In genomic region chr17:23748631-23749391, GRCm38 (mm10) we compare ENCODE assay signal across 9 mouse cellular contexts. TPM values are rescaled to one million over a fixed set of nuclear protein-coding genes. Genes with fewer than 3 reads are reported as not detected.
A peak's percentile ranks its signal among the peaks of the same experiment; 100 is the strongest.
DNase-seq lines count a peak whose midpoint lies in the region; ATAC-seq and TF ChIP-seq lines count a peak whose summit lies in the region.
"Had no signal": no experiment of that assay in that cellular context is flagged by ENCODE, and none has a peak within 500 bp of the region (broad histone marks: within the 10 kb centered on the region; RNA-seq: fewer than 3 reads in every experiment).

No protein-coding gene starts in this region.

- in situ Hi-C loops in CH12.LX (cut with MboI; ENCODE audit: low pct_ligation_motif_present, low pct_unique_long_range_greater_than_20kb, low sequenced_read_pairs), result no loop called here

- no peaks in the 10 kb centered on the region for H3K9me3 ChIP-seq in CH12.LX (replicated peaks; ENCODE audit: low read length)
- H3K9me3 ChIP-seq in intestine, embryonic 14.5 days (ENCODE audit: control insufficient read depth, low read length), result no peaks in the 10 kb centered on the region
- no peaks in the 10 kb centered on the region for H3K9me3 ChIP-seq in limb, embryonic 13.5 days
- H3K9me3 ChIP-seq: midbrain, embryonic 12.5 days had no signal

- H3K4me1 ChIP-seq in CH12.LX (ENCODE audit: control insufficient read depth in 1 of 2, insufficient read depth in 2 of 2), result peaks cover 32 to 55% of the 10 kb centered on the region in 2 experiments
- peaks cover 22% of the 10 kb centered on the region for H3K4me1 ChIP-seq in intestine, embryonic 14.5 days (replicated peaks; ENCODE audit: control insufficient read depth, insufficient read depth, low read length)
- peaks cover 26% of the 10 kb centered on the region for H3K4me1 ChIP-seq in limb, embryonic 13.5 days

- no peak for ATAC-seq in intestine, embryonic 14.5 days (replicated peaks; ENCODE audit: low FRiP score, low TSS enrichment, low read depth)
- ATAC-seq in limb, embryonic 13.5 days (ENCODE audit: low FRiP score, low read depth), result no peak
- peak; percentile 11; the same call in 1 of the 2 replicates for ATAC-seq in monocyte, adult 5-6 weeks (replicated peaks; ENCODE audit: insufficient number of reproducible peaks, low FRiP score, low TSS enrichment, poor library complexity, severe bottlenecking)

- 29% methylated on average over 10 of the region's 10 CpGs for WGBS in intestine, embryonic 14.5 days
- 32% methylated on average over 10 of the region's 10 CpGs for WGBS in limb, embryonic 13.5 days

- intact Hi-C loops in gastrocnemius, adult 2 months (cut with DNase I), result loop anchor here (2.0 to 5.0 kb wide), 3 partner anchors 22 to 213 kb away; partner anchors contain the start of genes Flywch1 and Prss32

- peaks cover 22% of the 10 kb centered on the region for H3K27me3 ChIP-seq in CH12.LX (replicated peaks)
- H3K27me3 ChIP-seq in intestine, embryonic 14.5 days (replicated peaks; ENCODE audit: control insufficient read depth, insufficient read depth, low read length), result peaks cover 43% of the 10 kb centered on the region
- peaks cover 44% of the 10 kb centered on the region for H3K27me3 ChIP-seq in limb, embryonic 13.5 days

- TF ChIP-seq CTCF in CH12.LX (conservative IDR thresholded peaks at IDR 0.05 in 1 of 2, IDR thresholded peaks at IDR 0.05 in 1 of 2; ENCODE audit: low read depth in 2 of 2, low read length in 2 of 2), result peak; percentile 84 to 93
- peak; percentile 91 for TF ChIP-seq CTCF in gastrocnemius, adult 2 months (IDR thresholded peaks at IDR 0.05)

- DNase-seq in 416B (ENCODE audit: low read depth) (peak; percentile 91), CH12.LX (ENCODE audit: extremely low read depth) (peak; percentile 89)
- peak; percentile 84 for DNase-seq in c-Kit-positive CD71-negative TER-119-negative erythroid progenitor cells, embryonic 14.5 days (ENCODE audit: low read depth)
- DNase-seq in gastrocnemius, adult 2 months, result peak; percentile 73
- peak; percentile 73 for DNase-seq in intestine, embryonic 14.5 days (ENCODE audit: low spot score)
- DNase-seq in thymus, postnatal 25 days, result peak; percentile 62

- H3K27ac ChIP-seq in CH12.LX (ENCODE audit: insufficient read depth, low read depth), result no peak overlapping the region
- peak overlapping the region; percentile 84 for H3K27ac ChIP-seq in gastrocnemius, adult 2 months
- H3K27ac ChIP-seq in intestine, embryonic 14.5 days (ENCODE audit: low read depth), result no peak overlapping the region
- H3K27ac ChIP-seq in limb, embryonic 13.5 days, result no peak overlapping the region
- H3K27ac ChIP-seq: midbrain, embryonic 12.5 days had no signal

- dilution Hi-C loops in CH12.LX (cut with MboI; ENCODE audit: extremely low pct_ligation_motif_present, extremely low pct_unique_long_range_greater_than_20kb, low sequenced_read_pairs), result no loop called here

- peaks cover 21 to 33% of the 10 kb centered on the region in 2 experiments for H3K36me3 ChIP-seq in CH12.LX (replicated peaks in 1 of 2; ENCODE audit: control insufficient read depth in 1 of 2, insufficient read depth in 1 of 2, low read length in 1 of 2)
- peaks cover 21% of the 10 kb centered on the region for H3K36me3 ChIP-seq in intestine, embryonic 14.5 days (ENCODE audit: control insufficient read depth, insufficient read depth, low read length)
- peaks cover 31% of the 10 kb centered on the region for H3K36me3 ChIP-seq in limb, embryonic 13.5 days

- H3K79me2 ChIP-seq in CH12.LX (replicated peaks; ENCODE audit: control insufficient read depth, extremely low read depth, insufficient read depth, poor library complexity, severe bottlenecking), result no peaks in the 10 kb centered on the region

- peak overlapping the region; percentile 72 for H3K4me2 ChIP-seq in CH12.LX (ENCODE audit: insufficient read depth, low read depth, poor library complexity, severe bottlenecking)
- peak overlapping the region; percentile 5; the same call in 1 of the 2 replicates for H3K4me2 ChIP-seq in intestine, embryonic 14.5 days (ENCODE audit: low read length)
- peak overlapping the region; percentile 46 for H3K4me2 ChIP-seq in limb, embryonic 13.5 days (replicated peaks)
- H3K4me2 ChIP-seq: midbrain, embryonic 12.5 days had no signal

- H3K9ac ChIP-seq in CH12.LX (ENCODE audit: insufficient read depth, low read depth), result peak overlapping the region; percentile 55; the same call in 1 of the 2 replicates
- H3K9ac ChIP-seq in intestine, embryonic 14.5 days (ENCODE audit: low read length), result no peak overlapping the region
- H3K9ac ChIP-seq in limb, embryonic 13.5 days, result no peak overlapping the region
- H3K9ac ChIP-seq: midbrain, embryonic 12.5 days had no signal

- H3K4me3 ChIP-seq in CH12.LX (replicated peaks in 1 of 3; ENCODE audit: low read depth in 2 of 3, low read length in 2 of 3, poor library complexity in 1 of 3), result peak overlapping the region; percentile 34 to 48 (median 43)
- H3K4me3 ChIP-seq in gastrocnemius, adult 2 months, result peak overlapping the region; percentile 69
- no peak overlapping the region for H3K4me3 ChIP-seq in intestine, embryonic 14.5 days (ENCODE audit: low read depth, low read length)
- H3K4me3 ChIP-seq in limb, embryonic 13.5 days, result 0 out of 2 replicates have a peak overlapping the region, but pooled peaks have one; percentile 1
- H3K4me3 ChIP-seq: midbrain, embryonic 12.5 days had no signal

- 0 out of 2 replicates have a peak, but pooled peaks have one; percentile 18 for TF ChIP-seq POLR2A in CH12.LX (IDR thresholded peaks at IDR 0.05; ENCODE audit: low read depth, low read length)

- TF ChIP-seq EP300 in CH12.LX (IDR thresholded peaks at IDR 0.05; ENCODE audit: low read length), result peak; percentile 44; the same call in 1 of the 2 replicates

- peak; percentile 74 for TF ChIP-seq RAD21 in CH12.LX (IDR thresholded peaks at IDR 0.05; ENCODE audit: low read depth, low read length)

TF ChIP-seq in CH12.LX, 34 proteins besides CTCF, POLR2A, EP300 and RAD21 (continues in another document):
- no peak for TF ChIP-seq USF2 (conservative IDR thresholded peaks at IDR 0.05; ENCODE audit: low read depth, low read length)
- TF ChIP-seq ZKSCAN1 (IDR thresholded peaks at IDR 0.05; ENCODE audit: borderline replicate concordance, low read depth, low read length), result no peak
- TF ChIP-seq HCFC1 (IDR thresholded peaks at IDR 0.05; ENCODE audit: low read depth, low read length), result no peak
- TF ChIP-seq SMC3 (IDR thresholded peaks at IDR 0.05; ENCODE audit: low read depth, low read length), result peak; percentile 43
- TF ChIP-seq MAX (IDR thresholded peaks at IDR 0.05; ENCODE audit: low read length), result no peak
- no peak for TF ChIP-seq E2F4 (IDR thresholded peaks at IDR 0.05; ENCODE audit: insufficient replicate concordance, low read depth, low read length)
- no peak for TF ChIP-seq MAFK (IDR thresholded peaks at IDR 0.05; ENCODE audit: insufficient replicate concordance, low read length)
- TF ChIP-seq PAX5 (IDR thresholded peaks at IDR 0.05; ENCODE audit: low read length), result no peak
- no peak for TF ChIP-seq MYC (IDR thresholded peaks at IDR 0.05; ENCODE audit: low read depth, low read length)
- no peak for TF ChIP-seq NRF1 (IDR thresholded peaks at IDR 0.05; ENCODE audit: low read depth, low read length)
- TF ChIP-seq IRF4 (IDR thresholded peaks at IDR 0.05; ENCODE audit: low read depth, low read length), result peak; percentile 83
- no peak for TF ChIP-seq ZNF384 (IDR thresholded peaks at IDR 0.05; ENCODE audit: low read depth, low read length)
- no peak for TF ChIP-seq ETS1 (conservative IDR thresholded peaks at IDR 0.05; ENCODE audit: low read depth, low read length)

RNA-seq across cellular contexts. Expression of gene Kremen2, which starts 3.2 kb away (rescaled TPM):
- 0.34 and 0.55 TPM in 2 replicates for total RNA-seq in CH12.LX (2012; rRNA removed)
- total RNA-seq in CH12.LX (2014; rRNA removed), result 0.14 and 0.23 TPM in 2 replicates
- polyA plus RNA-seq in CH12.LX (2012; ENCODE audit: insufficient read length, low read depth), result 0.21 and 0.23 TPM in 2 replicates
- total RNA-seq in gastrocnemius, adult 2 months (2021), result not detected
- polyA plus RNA-seq in intestine, embryonic 14.5 days (2014; fragmentation: Nextera tagmentation; extraction: Ambion mirVana), result 0.16 and 0.19 TPM in 2 replicates
- 39.5 and 46.3 TPM in 2 replicates for polyA plus RNA-seq in limb, embryonic 13.5 days (2015; fragmentation: Nextera tagmentation; extraction: Ambion mirVana)
- total RNA-seq in monocyte, adult 5-6 weeks (2017), result 0.39 TPM in 1 of 3 replicates, not detected in the others

RNA-seq across cellular contexts. Expression of gene Paqr4, which starts 8.1 kb away (rescaled TPM):
- total RNA-seq in CH12.LX (2012; rRNA removed) (2.0 and 2.8 TPM in 2 replicates), CH12.LX (2014; rRNA removed) (0.47 and 1.0 TPM in 2 replicates)
- polyA plus RNA-seq in CH12.LX (2012; ENCODE audit: insufficient read length, low read depth), result 0.80 and 1.1 TPM in 2 replicates
- total RNA-seq in gastrocnemius, adult 2 months (2021), result 1 to 10 TPM; 2.7 to 4.0 TPM
- 18.4 and 18.6 TPM in 2 replicates for polyA plus RNA-seq in intestine, embryonic 14.5 days (2014; fragmentation: Nextera tagmentation; extraction: Ambion mirVana)
- 15.5 and 16.1 TPM in 2 replicates for polyA plus RNA-seq in limb, embryonic 13.5 days (2015; fragmentation: Nextera tagmentation; extraction: Ambion mirVana)
- 0.38 to 5.1 TPM (median 2.9 TPM) in 3 replicates for total RNA-seq in monocyte, adult 5-6 weeks (2017)

RNA-seq across cellular contexts. Expression of gene Flywch1, which starts 22.6 kb away (rescaled TPM):
- total RNA-seq in CH12.LX (2012; rRNA removed), result 26.9 and 28.3 TPM in 2 replicates
- 18.8 and 22.2 TPM in 2 replicates for total RNA-seq in CH12.LX (2014; rRNA removed)
- polyA plus RNA-seq in CH12.LX (2012; ENCODE audit: insufficient read length, low read depth), result 22.0 and 23.4 TPM in 2 replicates
- 10 to 100 TPM; 43.3 to 50.4 TPM for total RNA-seq in gastrocnemius, adult 2 months (2021)
- 58.6 and 69.4 TPM in 2 replicates for polyA plus RNA-seq in intestine, embryonic 14.5 days (2014; fragmentation: Nextera tagmentation; extraction: Ambion mirVana)
- polyA plus RNA-seq in limb, embryonic 13.5 days (2015; fragmentation: Nextera tagmentation; extraction: Ambion mirVana), result 103 and 107 TPM in 2 replicates
- 7.0 to 19.0 TPM (median 8.6 TPM) in 3 replicates for total RNA-seq in monocyte, adult 5-6 weeks (2017)

RNA-seq across cellular contexts. Expression of gene Pkmyt1, which starts 22.7 kb away (rescaled TPM):
- total RNA-seq in CH12.LX (2012; rRNA removed), result 21.4 and 25.4 TPM in 2 replicates
- total RNA-seq in CH12.LX (2014; rRNA removed), result 11.4 and 12.6 TPM in 2 replicates
- polyA plus RNA-seq in CH12.LX (2012; ENCODE audit: insufficient read length, low read depth), result 30.7 and 37.0 TPM in 2 replicates
- under 1 TPM; 0.53 to 0.64 TPM for total RNA-seq in gastrocnemius, adult 2 months (2021)
- 53.6 and 57.9 TPM in 2 replicates for polyA plus RNA-seq in intestine, embryonic 14.5 days (2014; fragmentation: Nextera tagmentation; extraction: Ambion mirVana)
- polyA plus RNA-seq in limb, embryonic 13.5 days (2015; fragmentation: Nextera tagmentation; extraction: Ambion mirVana), result 47.5 and 52.8 TPM in 2 replicates
- total RNA-seq in monocyte, adult 5-6 weeks (2017), result 0.86 to 3.7 TPM (median 2.6 TPM) in 3 replicates

RNA-seq across cellular contexts. Expression of gene 1520401A03Rik, which starts 26.2 kb away (rescaled TPM):
- total RNA-seq in CH12.LX (2012; rRNA removed), result 0.08 TPM in 1 of 2 replicates, not detected in the other
- total RNA-seq in CH12.LX (2014; rRNA removed), result not detected in 2 replicates
- polyA plus RNA-seq in CH12.LX (2012; ENCODE audit: insufficient read length, low read depth), result not detected in 2 replicates
- total RNA-seq in gastrocnemius, adult 2 months (2021), result not detected
- 0.04 TPM in 1 of 2 replicates, not detected in the other for polyA plus RNA-seq in intestine, embryonic 14.5 days (2014; fragmentation: Nextera tagmentation; extraction: Ambion mirVana)
- polyA plus RNA-seq in limb, embryonic 13.5 days (2015; fragmentation: Nextera tagmentation; extraction: Ambion mirVana), result 2.3 and 3.0 TPM in 2 replicates
- not detected in 3 replicates for total RNA-seq in monocyte, adult 5-6 weeks (2017)

Comparison
In these comparisons a context has a peak if more than half of its experiments do, and no peak if none do; other contexts are left out.
1. H3K4me2 ChIP-seq: peak in every context shown above with its lines; median percentile 72 in CH12.LX; 46 in limb, embryonic 13.5 days; 5 in intestine, embryonic 14.5 days.